Mouse (Mus musculus) stomach, postnatal 0 days (tissue): ENCODE measurements around the gene Ctbp2. TPM values are rescaled to one million over a fixed set of nuclear protein-coding genes. Genes with fewer than 3 reads are reported as not detected.
A peak's percentile ranks its signal among the peaks of the same experiment; 100 is the strongest.

Experiments
- ATAC-seq: fragments of 200-750 bp; cut with Nextera tagmentation; 2 replicates; pipeline ENCODE4 v1.8.0; 2017; ENCODE audit not compliant: low FRiP score, low TSS enrichment
- DNase-seq: peaks from one replicate; pipeline ENCODE4 v3.0.0-alpha.2; 2016; ENCODE audit warnings: low spot score
- H3K27ac ChIP-seq: fragments of 300-500 bp; sonication (generic); replicated peaks from 2 replicates; pipeline ENCODE4 v1.5.1; 2014; ENCODE audit warnings: mild to moderate bottlenecking, control low read depth
- H3K27me3 ChIP-seq: fragments of 300-500 bp; sonication (generic); 2 replicates; pipeline ENCODE4 v1.6.1; 2014; ENCODE audit warnings: low read length; ENCODE audit not compliant: control insufficient read depth, insufficient read depth
- H3K36me3 ChIP-seq: fragments of 300-500 bp; sonication (generic); 2 replicates; pipeline ENCODE4 v1.6.1; 2014; ENCODE audit warnings: low read length, mixed read lengths; ENCODE audit not compliant: control insufficient read depth, insufficient read depth
- H3K4me1 ChIP-seq: fragments of 300-500 bp; sonication (generic); replicated peaks from 2 replicates; pipeline ENCODE4 v1.6.1; 2014; ENCODE audit warnings: antibody characterized with exemption; ENCODE audit not compliant: control insufficient read depth, insufficient read depth
- H3K4me2 ChIP-seq: fragments of 300-500 bp; sonication (generic); replicated peaks from 2 replicates; pipeline ENCODE4 v1.6.1; 2014; ENCODE audit warnings: low read depth, mild to moderate bottlenecking, control low read depth, moderate library complexity
- H3K4me3 ChIP-seq: fragments of 300-500 bp; sonication (generic); 2 replicates; pipeline ENCODE4 v1.5.1; 2014; ENCODE audit warnings: low read depth, low read length, control low read depth
- H3K9ac ChIP-seq: fragments of 300-500 bp; sonication (generic); 2 replicates; pipeline ENCODE4 v1.6.1; 2014; ENCODE audit warnings: mild to moderate bottlenecking, low read length, control low read depth, mixed read lengths
- H3K9me3 ChIP-seq: fragments of 300-500 bp; sonication (generic); 2 replicates; pipeline ENCODE4 v1.6.1; 2016; ENCODE audit warnings: low read length; ENCODE audit not compliant: control insufficient read depth
- CTCF ChIP-seq: IDR thresholded peaks from 2 replicates; pipeline ENCODE4 v1.5.1; 2016; ENCODE audit warnings: antibody characterized with exemption, low read depth, mild to moderate bottlenecking, moderate library complexity
- EP300 ChIP-seq: optimal IDR thresholded peaks from 2 replicates; pipeline ENCODE3; 2016; ENCODE audit warnings: antibody characterized with exemption
- WGBS: fragments of 180-500 bp; shearing (Covaris S2); extraction: QIAGEN DNeasy Blood & Tissue Kit; methylation state at CpG from one replicate; pipeline ENCODE4 v1.1.7; 2014; 5-methylcytosine and 5-hydroxymethylcytosine counted together
- polyA plus RNA-seq: library from polyadenylated mRNA; unstranded; fragments of >200 nt; fragmentation: Nextera tagmentation; extraction: Ambion mirVana; gene quantifications from 2 replicates; pipeline ENCODE4 v1.2.1, GENCODE M21; 2015

The Ctbp2 gene
- polyA plus RNA-seq, 1 experiment from 2014 or later = 48.6 TPM

DNA sequence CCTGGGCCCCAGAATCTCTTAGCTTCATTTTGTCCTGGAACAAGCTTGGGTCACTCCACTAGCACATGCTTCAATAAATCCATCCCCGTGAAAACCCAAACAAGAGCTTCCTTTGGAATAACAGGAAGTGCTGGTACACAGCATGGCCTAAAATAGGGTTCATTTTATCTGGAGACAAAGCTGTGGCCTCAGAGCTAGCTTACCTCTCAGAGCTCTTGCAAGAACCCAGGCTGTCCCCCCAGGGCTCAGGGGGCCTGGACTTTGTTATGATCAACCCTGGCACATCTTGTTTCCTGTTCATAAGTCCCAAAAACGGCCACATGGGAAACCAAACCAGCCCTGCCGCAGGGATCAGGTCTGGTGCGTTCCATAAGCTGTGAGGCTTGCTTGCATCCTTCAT lies 86.5 kb downstream of the Ctbp2 start:
- 35% methylated on average over 4 of the region's 4 CpGs for WGBS
- Histone ChIP-seq H3K4me1 (peaks cover 26% of the 10 kb centered on the region), H3K27me3 (no peaks in the 10 kb centered on the region), H3K27ac (peak overlapping the region; percentile 74), H3K4me2 (no peak overlapping the region), H3K4me3 (no peak overlapping the region), H3K9ac (no peak overlapping the region), H3K9me3 (no peaks in the 10 kb centered on the region), H3K36me3 (no peaks in the 10 kb centered on the region)
- DNase-seq (no peak), ATAC-seq (no peak)
- TF ChIP-seq CTCF (no peak), EP300 (no peak)

DNA sequence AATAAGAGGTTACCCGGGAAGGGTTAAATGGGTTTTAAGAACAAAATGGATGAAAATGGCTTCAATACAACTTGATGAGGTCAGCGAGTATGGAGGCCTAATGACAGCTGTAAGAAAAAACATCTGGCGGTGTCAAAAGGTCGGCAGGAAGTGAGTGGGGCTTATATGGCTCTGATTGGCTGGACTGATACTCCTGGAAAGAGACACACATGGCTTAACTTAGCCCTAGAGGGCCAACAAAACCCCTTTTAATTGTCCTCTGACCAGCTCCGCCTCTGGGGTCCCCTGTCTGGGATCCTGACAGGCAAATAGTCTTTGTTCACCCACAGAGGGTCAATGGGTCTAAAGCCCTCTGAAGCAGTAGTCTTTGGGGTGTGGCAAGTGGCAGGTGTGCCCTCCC lies 86.9 kb downstream of the Ctbp2 start:
- H3K4me1 ChIP-seq = peaks cover 25% of the 10 kb centered on the region
- no peaks in the 10 kb centered on the region for H3K27me3 ChIP-seq
- no peak for DNase-seq
- H3K27ac ChIP-seq = peak overlapping the region; percentile 74
- H3K9ac ChIP-seq = no peak overlapping the region
- H3K4me2 ChIP-seq = no peak overlapping the region
- TF ChIP-seq EP300 (no peak), CTCF (no peak)
- WGBS = 57% methylated on average over 5 of the region's 5 CpGs
- H3K4me3 ChIP-seq = no peak overlapping the region
- H3K36me3 ChIP-seq = no peaks in the 10 kb centered on the region
- H3K9me3 ChIP-seq = no peaks in the 10 kb centered on the region
- peak; percentile 43; the same call in 1 of the 2 replicates for ATAC-seq

DNA sequence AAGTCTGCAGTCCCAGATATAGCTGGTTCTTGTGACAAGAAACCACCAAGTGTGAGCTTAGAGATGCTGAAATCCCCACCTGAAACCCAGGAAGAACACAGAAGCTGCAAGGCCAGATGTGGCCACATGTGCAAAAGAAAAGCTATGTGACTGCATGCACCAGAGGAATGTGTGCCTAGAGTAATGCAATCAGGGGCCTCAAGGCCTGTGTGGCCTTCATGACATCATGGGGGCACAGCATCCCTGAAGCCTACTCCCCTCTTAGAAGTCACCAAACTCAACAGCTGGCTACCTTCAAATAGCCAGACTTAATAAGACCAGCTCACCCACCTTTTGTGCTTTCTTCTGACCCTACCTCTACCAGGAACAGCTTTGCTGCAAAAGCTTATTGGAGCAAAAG lies 88.3 kb downstream of the Ctbp2 start:
- TF ChIP-seq CTCF = no peak
- peak overlapping the region; percentile 31 for H3K27ac ChIP-seq

DNA sequence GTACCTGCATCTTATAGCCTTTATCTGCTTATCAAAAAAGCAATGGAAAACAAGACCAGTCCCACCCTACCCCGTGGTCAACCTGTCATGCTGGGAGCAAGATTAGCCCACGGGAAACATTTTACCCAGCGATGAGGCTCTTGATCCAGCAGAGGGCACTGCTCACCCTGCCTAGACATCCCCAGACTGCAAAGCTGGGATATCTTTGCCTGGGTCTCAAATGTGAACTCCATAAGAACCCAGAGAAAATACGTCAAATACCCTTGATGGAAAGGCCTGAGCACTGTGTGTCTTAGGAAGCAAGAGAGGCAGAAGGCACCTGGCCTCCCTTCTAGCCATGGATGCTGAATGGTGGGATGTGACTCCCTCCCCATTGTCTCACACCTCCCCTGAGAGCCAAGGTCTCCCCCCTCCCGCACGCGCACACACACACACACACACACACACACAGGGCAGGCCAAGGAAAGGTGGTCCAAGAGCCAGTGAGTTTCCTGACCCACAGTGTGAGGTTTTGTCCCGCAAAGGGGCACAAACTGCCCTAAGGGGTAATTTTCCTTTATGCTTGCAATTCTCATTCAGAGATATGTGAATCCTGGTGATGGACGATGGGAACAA lies 91.5 kb downstream of the Ctbp2 start:
- 44% methylated on average over 9 of the region's 9 CpGs for WGBS
- peak; percentile 97 for TF ChIP-seq CTCF
- TF ChIP-seq EP300 = no peak
- ATAC-seq (peak; percentile 45), DNase-seq (peak; percentile 71)
- Histone ChIP-seq H3K4me3 (no peak overlapping the region), H3K4me2 (no peak overlapping the region), H3K27me3 (no peaks in the 10 kb centered on the region), H3K27ac (no peak overlapping the region), H3K4me1 (peaks cover 10% of the 10 kb centered on the region), H3K9me3 (no peaks in the 10 kb centered on the region), H3K36me3 (no peaks in the 10 kb centered on the region), H3K9ac (no peak overlapping the region)

More for the DNA sequence above, 88.3 kb downstream of the Ctbp2 start:
- Histone ChIP-seq H3K27me3 (no peaks in the 10 kb centered on the region), H3K4me3 (no peak overlapping the region), H3K36me3 (no peaks in the 10 kb centered on the region), H3K4me1 (peaks cover 20% of the 10 kb centered on the region), H3K9ac (no peak overlapping the region), H3K4me2 (no peak overlapping the region), H3K9me3 (no peaks in the 10 kb centered on the region)
- no peak for ATAC-seq
- DNase-seq = no peak

DNA sequence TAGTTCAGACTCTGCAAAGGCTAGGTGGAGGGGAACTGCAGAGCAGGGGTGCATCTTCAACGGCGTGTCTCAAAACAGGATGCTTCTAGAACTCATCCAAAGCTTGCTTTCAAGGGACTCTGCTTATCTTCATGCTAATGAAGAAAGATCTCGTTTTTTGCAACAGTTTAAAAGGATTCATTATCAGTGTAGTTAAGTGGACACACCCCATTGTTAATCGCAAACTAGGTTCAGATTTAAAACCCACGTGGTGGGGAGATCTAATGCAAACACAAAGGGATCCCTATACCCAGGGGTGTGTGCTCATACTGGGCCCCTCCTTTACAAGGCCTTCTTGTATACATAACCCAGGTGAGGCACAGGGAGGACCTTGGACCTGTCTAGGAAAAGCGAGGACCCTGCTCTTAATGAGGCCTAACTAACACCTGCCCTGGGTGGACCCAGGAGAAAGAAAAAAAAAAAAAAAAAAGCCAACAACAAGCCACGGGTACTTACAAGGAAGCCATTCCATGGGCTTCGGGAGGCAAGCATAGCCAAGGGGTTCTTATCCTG lies 94.6 kb downstream of the Ctbp2 start:
- Histone ChIP-seq H3K4me3 (no peak overlapping the region), H3K4me1 (peaks cover 15% of the 10 kb centered on the region), H3K4me2 (no peak overlapping the region), H3K27me3 (no peaks in the 10 kb centered on the region), H3K9ac (no peak overlapping the region), H3K36me3 (no peaks in the 10 kb centered on the region), H3K9me3 (no peaks in the 10 kb centered on the region), H3K27ac (peak overlapping the region; percentile 45)
- WGBS = 51% methylated on average over 8 of the region's 8 CpGs
- ATAC-seq = peak; percentile 90
- no peak for TF ChIP-seq CTCF
- no peak for TF ChIP-seq EP300
- peak; percentile 50 for DNase-seq

DNA sequence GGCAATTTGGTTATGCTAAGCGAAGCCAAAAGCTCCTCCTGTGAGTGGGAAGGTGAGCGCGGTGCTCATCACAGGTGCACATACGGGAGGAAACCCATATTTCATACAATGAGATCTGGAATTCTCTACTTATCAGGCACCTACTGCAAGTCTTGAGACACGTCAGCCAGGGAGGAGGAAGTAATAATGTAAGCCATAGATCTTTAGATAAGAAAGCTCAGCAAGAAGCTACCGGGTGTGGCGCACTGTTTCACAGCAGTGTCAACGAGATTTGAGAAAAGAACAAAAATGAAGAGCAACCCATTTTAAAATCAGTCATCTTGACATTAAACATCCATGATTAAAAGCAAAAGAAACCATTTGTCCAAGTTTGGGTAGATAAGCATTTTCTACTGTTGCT lies 95.2 kb downstream of the Ctbp2 start:
- H3K4me2 ChIP-seq = no peak overlapping the region
- no peaks in the 10 kb centered on the region for H3K36me3 ChIP-seq
- H3K4me1 ChIP-seq = peaks cover 15% of the 10 kb centered on the region
- H3K27me3 ChIP-seq = no peaks in the 10 kb centered on the region
- no peak overlapping the region for H3K27ac ChIP-seq
- H3K4me3 ChIP-seq = no peak overlapping the region
- no peak for TF ChIP-seq CTCF
- no peak for TF ChIP-seq EP300
- no peaks in the 10 kb centered on the region for H3K9me3 ChIP-seq
- no peak for ATAC-seq
- no peak overlapping the region for H3K9ac ChIP-seq
- 65% methylated on average over 8 of the region's 8 CpGs for WGBS
- DNase-seq = no peak
